Mouse (Mus musculus): Measurements from ENCODE around the gene Tfb1m. TPM values are rescaled to one million over a fixed set of nuclear protein-coding genes. Genes with fewer than 3 reads are reported as not detected.

The Tfb1m gene
- total and polyA plus RNA-seq, 3 experiments: 21.0 to 46.8 (median 29.4) TPM

- no peak overlapping the region for H3K4me2 ChIP-seq (ENCODE audit: insufficient read depth, low read depth, poor library complexity, severe bottlenecking)
- H3K9me3 ChIP-seq (replicated peaks; ENCODE audit: low read length): no peaks in the 10 kb centered on the region
- DNase-seq (ENCODE audit: extremely low read depth): no peak
- in situ Hi-C loops (cut with MboI; ENCODE audit: low pct_ligation_motif_present, low pct_unique_long_range_greater_than_20kb, low sequenced_read_pairs) (no loop called here), dilution Hi-C loops (cut with MboI; ENCODE audit: extremely low pct_ligation_motif_present, extremely low pct_unique_long_range_greater_than_20kb, low sequenced_read_pairs) (no loop called here)
- TF ChIP-seq MAZ (IDR thresholded peaks at IDR 0.05; ENCODE audit: low read depth, low read length) (no peak), ELF1 (IDR thresholded peaks at IDR 0.05; ENCODE audit: low read depth, low read length) (no peak), TBP (conservative IDR thresholded peaks at IDR 0.05; ENCODE audit: low read depth, low read length) (no peak), HCFC1 (IDR thresholded peaks at IDR 0.05; ENCODE audit: low read depth, low read length) (no peak), NRF1 (IDR thresholded peaks at IDR 0.05; ENCODE audit: low read depth, low read length) (no peak), USF2 (conservative IDR thresholded peaks at IDR 0.05; ENCODE audit: low read depth, low read length) (no peak), ZC3H11A (IDR thresholded peaks at IDR 0.05; ENCODE audit: low read depth, low read length) (no peak), RCOR1 (conservative IDR thresholded peaks at IDR 0.05; ENCODE audit: low read depth, low read length) (no peak), ETS1 (conservative IDR thresholded peaks at IDR 0.05; ENCODE audit: low read depth, low read length) (no peak), TCF12 (IDR thresholded peaks at IDR 0.05; ENCODE audit: low read depth, low read length) (no peak), ZKSCAN1 (IDR thresholded peaks at IDR 0.05; ENCODE audit: borderline replicate concordance, low read depth, low read length) (no peak), POLR2A (IDR thresholded peaks at IDR 0.05; ENCODE audit: low read depth, low read length) (no peak), MAX (IDR thresholded peaks at IDR 0.05; ENCODE audit: low read length) (no peak), USF1 (IDR thresholded peaks at IDR 0.05; ENCODE audit: low read depth, low read length) (no peak), JUND (conservative IDR thresholded peaks at IDR 0.05; ENCODE audit: low read depth, low read length) (no peak), RAD21 (IDR thresholded peaks at IDR 0.05; ENCODE audit: low read depth, low read length) (no peak), UBTF (IDR thresholded peaks at IDR 0.05; ENCODE audit: low read depth, low read length) (no peak)
- H3K27me3 ChIP-seq (replicated peaks): no peaks in the 10 kb centered on the region
- H3K9ac ChIP-seq (ENCODE audit: insufficient read depth, low read depth): no peak overlapping the region
- no peaks in the 10 kb centered on the region for H3K79me2 ChIP-seq (replicated peaks; ENCODE audit: control insufficient read depth, extremely low read depth, insufficient read depth, poor library complexity, severe bottlenecking)
- no peaks in the 10 kb centered on the region for H3K4me1 ChIP-seq (ENCODE audit: control insufficient read depth in 1 of 2, insufficient read depth in 2 of 2)
- H3K4me3 ChIP-seq (replicated peaks in 1 of 3; ENCODE audit: low read depth in 2 of 3, low read length in 2 of 3, poor library complexity in 1 of 3): no peak overlapping the region
- H3K36me3 ChIP-seq (replicated peaks in 1 of 2; ENCODE audit: control insufficient read depth in 1 of 2, insufficient read depth in 1 of 2, low read length in 1 of 2): peaks cover 3 to 58% of the 10 kb centered on the region in 2 experiments
- no peak overlapping the region for H3K27ac ChIP-seq (ENCODE audit: insufficient read depth, low read depth)
These were observed 59.0 kb downstream of the Tfb1m start for GRCm38 (mm10) chr17:3498580-3498979.

- in situ Hi-C loops (cut with MboI; ENCODE audit: low pct_ligation_motif_present, low pct_unique_long_range_greater_than_20kb, low sequenced_read_pairs): no loop called here
- peak; percentile 53 for DNase-seq (ENCODE audit: extremely low read depth)
These were observed 59.5 kb downstream of the Tfb1m start for GRCm38 (mm10) chr17:3498086-3498485.

More at GRCm38 (mm10) chr17:3498086-3498485, 59.5 kb downstream of the Tfb1m start:
- no peaks in the 10 kb centered on the region for H3K9me3 ChIP-seq (replicated peaks; ENCODE audit: low read length)
- peaks cover 3 to 56% of the 10 kb centered on the region in 2 experiments for H3K36me3 ChIP-seq (replicated peaks in 1 of 2; ENCODE audit: control insufficient read depth in 1 of 2, insufficient read depth in 1 of 2, low read length in 1 of 2)
- H3K4me1 ChIP-seq (ENCODE audit: control insufficient read depth in 1 of 2, insufficient read depth in 2 of 2): no peaks in the 10 kb centered on the region
- H3K27ac ChIP-seq (ENCODE audit: insufficient read depth, low read depth): no peak overlapping the region
- H3K79me2 ChIP-seq (replicated peaks; ENCODE audit: control insufficient read depth, extremely low read depth, insufficient read depth, poor library complexity, severe bottlenecking): no peaks in the 10 kb centered on the region
- H3K4me3 ChIP-seq (replicated peaks in 1 of 3; ENCODE audit: low read depth in 2 of 3, low read length in 2 of 3, poor library complexity in 1 of 3): no peak overlapping the region
- no peaks in the 10 kb centered on the region for H3K27me3 ChIP-seq (replicated peaks)
- H3K9ac ChIP-seq (ENCODE audit: insufficient read depth, low read depth): no peak overlapping the region
- TF ChIP-seq ZNF384 (IDR thresholded peaks at IDR 0.05; ENCODE audit: low read depth, low read length) (peak; percentile 80), CTCF (conservative IDR thresholded peaks at IDR 0.05 in 1 of 2, IDR thresholded peaks at IDR 0.05 in 1 of 2; ENCODE audit: low read depth in 2 of 2, low read length in 2 of 2) (peak; percentile 21 to 75; a peak in 2 of 4 replicates), USF2 (conservative IDR thresholded peaks at IDR 0.05; ENCODE audit: low read depth, low read length) (no peak), MAFK (IDR thresholded peaks at IDR 0.05; ENCODE audit: insufficient replicate concordance, low read length) (no peak), CHD1 (IDR thresholded peaks at IDR 0.05; ENCODE audit: low read depth, low read length) (no peak), IRF4 (IDR thresholded peaks at IDR 0.05; ENCODE audit: low read depth, low read length) (no peak)
- H3K4me2 ChIP-seq (ENCODE audit: insufficient read depth, low read depth, poor library complexity, severe bottlenecking): no peak overlapping the region
- dilution Hi-C loops (cut with MboI; ENCODE audit: extremely low pct_ligation_motif_present, extremely low pct_unique_long_range_greater_than_20kb, low sequenced_read_pairs): no loop called here
